Comparison of ENCODE assay signal across 7 mouse cellular contexts in the genomic region with DNA sequence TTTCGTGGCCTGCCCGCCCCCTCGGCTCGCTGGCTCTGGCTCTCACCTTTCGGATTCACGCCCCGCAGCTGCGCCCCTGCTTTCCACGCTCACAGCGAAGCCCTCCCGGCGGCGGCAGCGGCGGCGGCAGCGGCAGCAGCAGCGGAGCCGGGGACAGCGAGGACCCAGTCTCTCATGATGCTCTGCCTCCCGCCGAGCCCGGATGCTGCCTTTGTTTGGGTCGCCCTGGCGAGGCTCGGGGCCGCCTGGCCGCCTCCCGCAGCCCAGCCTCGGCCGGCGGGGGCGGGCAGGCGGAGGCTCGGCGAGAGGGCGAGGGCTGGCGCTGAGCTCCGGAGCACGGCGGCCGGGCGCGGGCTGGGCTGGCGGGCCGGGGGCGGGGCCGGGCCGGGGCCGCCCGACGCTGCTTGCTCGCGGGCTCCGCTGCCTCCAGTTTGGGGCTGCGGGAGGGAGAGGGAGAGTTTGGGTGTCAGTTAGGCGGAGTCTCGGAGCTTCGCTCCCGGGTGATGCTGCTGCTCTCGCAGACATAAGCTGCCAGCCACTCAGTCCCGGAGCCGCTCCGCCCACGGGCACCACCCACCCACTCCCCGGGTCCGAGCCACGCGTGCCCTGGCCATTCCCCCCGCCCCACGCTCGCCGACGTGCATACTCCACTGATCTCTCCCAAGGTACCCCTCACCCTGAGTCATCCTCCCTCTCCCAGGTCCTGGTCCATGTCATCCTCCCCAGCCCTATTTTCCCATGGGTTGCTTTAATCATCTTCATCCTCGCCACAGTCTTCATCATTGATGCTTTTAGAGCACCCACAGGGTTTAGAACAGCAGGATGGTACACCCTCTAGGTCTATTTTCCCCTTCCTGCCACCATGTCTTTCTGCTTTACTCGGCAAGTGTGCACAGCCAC. TPM values are rescaled to one million over a fixed set of nuclear protein-coding genes. Genes with fewer than 3 reads are reported as not detected.
DNase-seq lines count a peak whose midpoint lies in the region; ATAC-seq lines count a peak whose summit lies in the region.

A gene (minus strand): TSS at position 269 of the 900 bp plus-strand sequence.

- peak; percentile 92 for ATAC-seq in hindbrain, embryonic 13.5 days (ENCODE audit: low FRiP score)

- peak within 1 kb of the TSS; percentile 71 for H3K4me3 ChIP-seq in hindbrain, embryonic 13.5 days

- H3K9ac ChIP-seq in hindbrain, embryonic 13.5 days: peak within 1 kb of the TSS; percentile 85

- H3K9me3 ChIP-seq in hindbrain, embryonic 13.5 days: no peaks in the 10 kb centered on the region

- under 1% methylated on average over 45 of the region's 76 CpGs for WGBS in hindbrain, embryonic 13.5 days

- intact Hi-C loops in left cerebral cortex, postnatal 25 days (cut with DNase I): loop anchor here (2.0 to 5.0 kb wide), 3 partner anchors 137 to 257 kb away; no protein-coding TSS in a partner anchor

- no peaks in the 10 kb centered on the region for H3K36me3 ChIP-seq in hindbrain, embryonic 13.5 days

- H3K4me1 ChIP-seq in hindbrain, embryonic 13.5 days (replicated peaks): peaks cover 32% of the 10 kb centered on the region

- peak; percentile 55 for DNase-seq in adrenal gland, postnatal 14 days
- peak; percentile 93 for DNase-seq in cerebellum, adult 9-11 months
- DNase-seq in frontal cortex, adult 2 months (ENCODE audit: extremely low spot score in 1 of 2, low spot score in 1 of 2): peak in 1 of 2 experiments; percentile 70
- peak; percentile 60 to 74 for DNase-seq in left cerebral cortex, postnatal 25 days (ENCODE audit: low spot score in 2 of 2)
- DNase-seq in mesoderm, embryonic 11.5 days (ENCODE audit: low read depth, low spot score): peak; percentile 37
- DNase-seq in right cerebral cortex, postnatal 36 days (ENCODE audit: low spot score in 2 of 2): peak; percentile 60 to 64

- no peaks in the 10 kb centered on the region for H3K27me3 ChIP-seq in hindbrain, embryonic 13.5 days

- peak within 1 kb of the TSS; percentile 74 for H3K4me2 ChIP-seq in hindbrain, embryonic 13.5 days

- peak within 1 kb of the TSS; percentile 89 for H3K27ac ChIP-seq in hindbrain, embryonic 13.5 days

RNA-seq across cellular contexts. Expression of the gene that starts here (rescaled TPM):
- 0.67 and 0.75 TPM in 2 replicates for total RNA-seq in adrenal gland, postnatal 14 days (2021)
- polyA plus RNA-seq in frontal cortex, adult 2 months (2012; rRNA removed): 130 and 150 TPM in 2 replicates
- 10.1 and 10.8 TPM in 2 replicates for polyA plus RNA-seq in hindbrain, embryonic 13.5 days (2015; fragmentation: Nextera tagmentation; extraction: Ambion mirVana)
- 100 to 1,000 TPM; 420 to 429 TPM for total RNA-seq in left cerebral cortex, postnatal 25 days (2021)

Comparison
In these comparisons a context has a peak if more than half of its experiments do, and no peak if none do; other contexts are left out.
1. RNA of the gene that starts here (total RNA-seq): 420 to 429 TPM in left cerebral cortex, postnatal 25 days; 0.67 to 0.75 TPM in adrenal gland, postnatal 14 days; every median in the first group is over 100 times any median in the second.
2. RNA of the gene that starts here (polyA plus RNA-seq): 130 to 150 TPM in frontal cortex, adult 2 months; 10.1 to 10.8 TPM in hindbrain, embryonic 13.5 days; every median in the first group is over 10 times any median in the second.
3. Peak in DNase-seq in adrenal gland, postnatal 14 days; RNA of the gene not detected or under 1 TPM.